9 mouse cellular contexts compared by ENCODE assay signal in the genomic region with DNA sequence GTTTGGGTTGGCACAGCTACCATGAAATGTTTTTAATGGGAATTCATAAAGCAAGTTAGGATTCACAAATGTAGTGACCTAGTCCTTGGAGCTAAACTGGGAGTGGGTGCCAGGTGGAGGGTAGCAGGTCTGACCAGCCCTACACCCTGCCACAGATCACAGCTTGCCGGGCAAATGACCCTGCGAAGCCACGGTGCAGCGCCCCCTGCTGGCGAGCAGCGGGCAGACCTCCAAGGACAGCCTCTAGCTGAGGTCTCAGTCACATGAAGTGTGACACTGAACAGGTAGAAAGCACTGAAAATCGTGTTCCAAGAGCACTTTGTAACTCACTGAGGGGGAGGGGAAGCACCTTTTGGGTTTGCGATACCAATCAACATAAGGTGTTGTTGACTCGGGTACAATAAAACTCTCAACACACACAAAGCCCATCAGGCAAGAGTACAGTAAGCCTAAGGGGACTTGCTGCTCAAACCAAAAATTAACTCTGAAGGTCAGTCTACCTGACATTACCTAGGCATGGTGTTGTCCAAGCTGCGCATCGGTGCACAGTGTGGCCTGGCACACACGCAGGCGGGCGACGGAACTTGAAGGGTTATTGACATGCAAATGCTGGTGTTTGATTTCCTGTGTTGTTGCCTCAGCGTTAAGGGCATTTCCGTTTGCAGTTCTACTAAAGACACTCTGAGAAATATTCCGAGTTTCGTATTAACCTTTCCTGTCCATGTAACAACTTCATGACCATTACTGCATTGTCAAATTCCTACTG.
DNase-seq lines count a peak whose midpoint lies in the region; ATAC-seq and TF ChIP-seq lines count a peak whose summit lies in the region.
"Had no signal": no experiment of that assay in that cellular context is flagged by ENCODE, and none has a peak within 500 bp of the region (broad histone marks: within the 10 kb centered on the region; RNA-seq: fewer than 3 reads in every experiment).

No protein-coding gene starts in this region.

- no peak overlapping the region for H3K9ac ChIP-seq in kidney, embryonic 15.5 days
- H3K9ac ChIP-seq in CH12.LX (ENCODE audit: insufficient read depth, low read depth) = no peak overlapping the region
- H3K9ac ChIP-seq: liver, embryonic 13.5 days had no signal

- no peak for TF ChIP-seq EP300 in CH12.LX (IDR thresholded peaks at IDR 0.05; ENCODE audit: low read length)

- 68% methylated on average over 19 of the region's 19 CpGs for WGBS in kidney, embryonic 15.5 days

- dilution Hi-C loops in CH12.LX (cut with MboI; ENCODE audit: extremely low pct_ligation_motif_present, extremely low pct_unique_long_range_greater_than_20kb, low sequenced_read_pairs) = no loop called here

- H3K36me3 ChIP-seq in kidney, embryonic 15.5 days = 0 out of 2 replicates have a peak, but pooled peaks cover 8% of the 10 kb centered on the region
- H3K36me3 ChIP-seq in CH12.LX (replicated peaks in 1 of 2; ENCODE audit: control insufficient read depth in 1 of 2, insufficient read depth in 1 of 2, low read length in 1 of 2) = no peaks in the 10 kb centered on the region

- no peaks in the 10 kb centered on the region for H3K4me1 ChIP-seq in kidney, embryonic 15.5 days
- H3K4me1 ChIP-seq in CH12.LX (ENCODE audit: control insufficient read depth in 1 of 2, insufficient read depth in 2 of 2) = peaks cover 11 to 16% of the 10 kb centered on the region in 2 experiments; a peak in 3 of 4 replicates
- H3K4me1 ChIP-seq: liver, embryonic 13.5 days had no signal

- peak; percentile 52 for DNase-seq in kidney, adult 18-20 months
- DNase-seq in CH12.LX (ENCODE audit: extremely low read depth) (no peak), WW6 (ENCODE audit: low read depth, low spot score) (peak; percentile 29)
- peak; percentile 55 for DNase-seq in gastrocnemius, postnatal 14 days
- DNase-seq in lung, postnatal 4 days = peak; percentile 57 to 66
- no peak for DNase-seq in urinary bladder, adult 2 months (ENCODE audit: low spot score)
- no peak for DNase-seq in spleen, postnatal 14 days (ENCODE audit: low spot score in 2 of 2)
- DNase-seq: liver, embryonic 13.5 days had no signal

- peak; percentile 68 to 72 for TF ChIP-seq CTCF in CH12.LX (conservative IDR thresholded peaks at IDR 0.05 in 1 of 2, IDR thresholded peaks at IDR 0.05 in 1 of 2; ENCODE audit: low read depth in 2 of 2, low read length in 2 of 2)

- no peaks in the 10 kb centered on the region for H3K9me3 ChIP-seq in kidney, embryonic 15.5 days (replicated peaks)
- no peaks in the 10 kb centered on the region for H3K9me3 ChIP-seq in CH12.LX (replicated peaks; ENCODE audit: low read length)
- H3K9me3 ChIP-seq: liver, embryonic 13.5 days had no signal

- no peak overlapping the region for H3K4me3 ChIP-seq in kidney, embryonic 15.5 days (replicated peaks)
- H3K4me3 ChIP-seq in CH12.LX (replicated peaks in 1 of 3; ENCODE audit: low read depth in 2 of 3, low read length in 2 of 3, poor library complexity in 1 of 3) = no peak overlapping the region
- H3K4me3 ChIP-seq: liver, embryonic 13.5 days had no signal

- ATAC-seq in kidney, embryonic 15.5 days (replicated peaks; ENCODE audit: low FRiP score) = no peak

- in situ Hi-C loops in CH12.LX (cut with MboI; ENCODE audit: low pct_ligation_motif_present, low pct_unique_long_range_greater_than_20kb, low sequenced_read_pairs) = no loop called here

- no peak overlapping the region for H3K27ac ChIP-seq in kidney, embryonic 15.5 days
- H3K27ac ChIP-seq in CH12.LX (ENCODE audit: insufficient read depth, low read depth) = no peak overlapping the region
- H3K27ac ChIP-seq: liver, embryonic 13.5 days had no signal

- intact Hi-C loops in gastrocnemius, postnatal 14 days (cut with DNase I; ENCODE audit: low total_unique reads) = no loop called here

- no peaks in the 10 kb centered on the region for H3K27me3 ChIP-seq in kidney, embryonic 15.5 days
- no peaks in the 10 kb centered on the region for H3K27me3 ChIP-seq in CH12.LX (replicated peaks)
- H3K27me3 ChIP-seq: liver, embryonic 13.5 days had no signal

- TF ChIP-seq POLR2A in CH12.LX (IDR thresholded peaks at IDR 0.05; ENCODE audit: low read depth, low read length) = no peak

- TF ChIP-seq RAD21 in CH12.LX (IDR thresholded peaks at IDR 0.05; ENCODE audit: low read depth, low read length) = peak; percentile 15

- no peaks in the 10 kb centered on the region for H3K79me2 ChIP-seq in CH12.LX (replicated peaks; ENCODE audit: control insufficient read depth, extremely low read depth, insufficient read depth, poor library complexity, severe bottlenecking)

- H3K4me2 ChIP-seq in kidney, embryonic 15.5 days = no peak overlapping the region
- no peak overlapping the region for H3K4me2 ChIP-seq in CH12.LX (ENCODE audit: insufficient read depth, low read depth, poor library complexity, severe bottlenecking)
- H3K4me2 ChIP-seq: liver, embryonic 13.5 days had no signal

TF ChIP-seq in CH12.LX, 34 proteins besides CTCF, POLR2A, EP300 and RAD21:
- no peak for TF ChIP-seq E2F4 (IDR thresholded peaks at IDR 0.05; ENCODE audit: insufficient replicate concordance, low read depth, low read length)
- TF ChIP-seq SMC3 (IDR thresholded peaks at IDR 0.05; ENCODE audit: low read depth, low read length) = peak; percentile 46

Comparison
In these comparisons a context has a peak if more than half of its experiments do, and no peak if none do; other contexts are left out.
1. DNase-seq: peak in kidney, adult 18-20 months (single experiment), WW6 (single experiment), gastrocnemius, postnatal 14 days (single experiment) and lung, postnatal 4 days (2 of 2); none in CH12.LX (single experiment), urinary bladder, adult 2 months (single experiment) and spleen, postnatal 14 days (0 of 2).